Mouse (Mus musculus) adrenal gland, adult 2 months (tissue): ENCODE results near the gene Olfr155. TPM values are rescaled to one million over a fixed set of nuclear protein-coding genes. Genes with fewer than 3 reads are reported as not detected.

Experiments used
- DNase-seq: peaks from one replicate; pipeline ENCODE4 v3.0.0; 2021
- polyA plus RNA-seq: library from polyadenylated mRNA; depleted of rRNA; stranded (reverse); fragments of >200 nt; gene quantifications from 2 replicates; pipeline ENCODE4 v1.2.3, GENCODE M21; 2012; rRNA removed
- total RNA-seq, 2 experiments: library from RNA; stranded (reverse); gene quantifications; 2 replicates each; pipeline ENCODE4 v1.2.3; 2021

The Olfr155 gene
- total and polyA plus RNA-seq, 3 experiments = not detected

- DNase-seq = no peak
Measured at GRCm38 (mm10) chr4:43891247-43891646, 39.9 kb downstream of the Olfr155 start.

- DNase-seq = no peak
Measured at GRCm38 (mm10) chr4:43897209-43897608, 45.8 kb downstream of the Olfr155 start.

- DNase-seq = no peak
Measured at GRCm38 (mm10) chr4:43899197-43899596, 47.8 kb downstream of the Olfr155 start.

- DNase-seq = no peak
Measured at GRCm38 (mm10) chr4:43903690-43904089, 52.3 kb downstream of the Olfr155 start.

GRCm38 (mm10) chr4:43906443-43906842, 55.1 kb downstream of the Olfr155 start:
- DNase-seq = peak; percentile 41

Other genes starting within 250 kb of the Olfr155 start
- 10 to 100 TPM; 23.3 to 36.1 TPM for gene Npr2, start 219.6 kb upstream of the Olfr155 start, total RNA-seq
- 34.1 and 38.0 TPM in 2 replicates for gene Npr2, start 219.6 kb upstream of the Olfr155 start, polyA plus RNA-seq
- under 1 TPM; 0.26 to 0.45 TPM for gene Spag8, start 198.0 kb upstream of the Olfr155 start, total RNA-seq
- gene Spag8, start 198.0 kb upstream of the Olfr155 start, polyA plus RNA-seq = 1.2 and 2.2 TPM in 2 replicates
- 10 to 100 TPM; 48.8 to 96.9 TPM for gene Hint2, start 195.1 kb upstream of the Olfr155 start, total RNA-seq
- 78.7 and 106 TPM in 2 replicates for gene Hint2, start 195.1 kb upstream of the Olfr155 start, polyA plus RNA-seq
- gene Tmem8b, start 182.6 kb upstream of the Olfr155 start, total RNA-seq = 1 to 10 TPM; 4.6 to 5.0 TPM
- gene Tmem8b, start 182.6 kb upstream of the Olfr155 start, polyA plus RNA-seq = 14.7 and 17.5 TPM in 2 replicates
- gene Fam221b, start 182.4 kb upstream of the Olfr155 start, total RNA-seq = under 1 TPM; 0.23 to 0.24 TPM
- not detected in 2 replicates for gene Fam221b, start 182.4 kb upstream of the Olfr155 start, polyA plus RNA-seq
- not detected for gene Olfr70, start 150.8 kb upstream of the Olfr155 start, total RNA-seq
- gene Olfr70, start 150.8 kb upstream of the Olfr155 start, polyA plus RNA-seq = not detected in 2 replicates
- gene Olfr71, start 141.3 kb upstream of the Olfr155 start, total RNA-seq = not detected
- not detected in 2 replicates for gene Olfr71, start 141.3 kb upstream of the Olfr155 start, polyA plus RNA-seq
- 1 to 10 TPM; 2.2 to 3.9 TPM for gene Hrct1, start 124.4 kb upstream of the Olfr155 start, total RNA-seq
- 8.1 and 14.2 TPM in 2 replicates for gene Hrct1, start 124.4 kb upstream of the Olfr155 start, polyA plus RNA-seq
- gene Spaar, start 121.5 kb upstream of the Olfr155 start, total RNA-seq = 1 to 10 TPM; 1.5 to 2.4 TPM
- gene Spaar, start 121.5 kb upstream of the Olfr155 start, polyA plus RNA-seq = 2.0 and 2.6 TPM in 2 replicates
- gene Olfr159, start 80.6 kb upstream of the Olfr155 start, total RNA-seq = not detected
- gene Olfr159, start 80.6 kb upstream of the Olfr155 start, polyA plus RNA-seq = not detected in 2 replicates
- gene Olfr156, start 27.7 kb upstream of the Olfr155 start, total RNA-seq = not detected
- not detected in 2 replicates for gene Olfr156, start 27.7 kb upstream of the Olfr155 start, polyA plus RNA-seq
- gene Olfr157, start 11.4 kb upstream of the Olfr155 start, total RNA-seq = not detected
- 0.06 TPM in 1 of 2 replicates, not detected in the other for gene Olfr157, start 11.4 kb upstream of the Olfr155 start, polyA plus RNA-seq
- 10 to 100 TPM; 15.5 to 28.7 TPM for gene Reck, start 24.0 kb downstream of the Olfr155 start, total RNA-seq
- gene Reck, start 24.0 kb downstream of the Olfr155 start, polyA plus RNA-seq = 13.0 and 13.2 TPM in 2 replicates
- 1 to 10 TPM; 3.9 to 4.4 TPM for gene Glipr2, start 105.8 kb downstream of the Olfr155 start, total RNA-seq
- gene Glipr2, start 105.8 kb downstream of the Olfr155 start, polyA plus RNA-seq = 2.3 and 3.2 TPM in 2 replicates
- not detected for gene Ccin, start 131.9 kb downstream of the Olfr155 start, total RNA-seq
- gene Ccin, start 131.9 kb downstream of the Olfr155 start, polyA plus RNA-seq = 0.04 TPM in 1 of 2 replicates, not detected in the other
- gene Clta, start 152.9 kb downstream of the Olfr155 start, total RNA-seq = 100 to 1,000 TPM; 182 to 183 TPM
- gene Clta, start 152.9 kb downstream of the Olfr155 start, polyA plus RNA-seq = 141 and 143 TPM in 2 replicates
- 10 to 100 TPM; 36.0 to 45.4 TPM for gene Gne, start 232.6 kb downstream of the Olfr155 start, total RNA-seq
- 13.7 and 19.1 TPM in 2 replicates for gene Gne, start 232.6 kb downstream of the Olfr155 start, polyA plus RNA-seq